Mouse (Mus musculus) kidney, postnatal 14 days (tissue): ENCODE data around the gene March5.
A peak's percentile ranks its signal among the peaks of the same experiment; 100 is the strongest.

ENCODE experiments used
- DNase-seq: peaks from one replicate; pipeline ENCODE4 v3.0.0; 2022; ENCODE audit warnings: mixed read lengths

Gene March5

GRCm38 (mm10) chr19:37265333-37266103 is 58.2 kb downstream of the March5 start:
- DNase-seq: peak; percentile 91

- no peak for DNase-seq
Observed at GRCm38 (mm10) chr19:37269106-37269505, 61.8 kb downstream of the March5 start.
